Mouse (Mus musculus) MN1 (cell line): ENCODE measurements around the gene Man1c1.

Experiments used
- DNase-seq: peaks from one replicate; pipeline ENCODE4 v3.0.0-alpha.2; 2016; ENCODE audit warnings: low spot score

The Man1c1 gene

GRCm38 (mm10) chr4:134674970-134675369 is 29.1 kb downstream of the Man1c1 start:
- DNase-seq: no peak

DNA sequence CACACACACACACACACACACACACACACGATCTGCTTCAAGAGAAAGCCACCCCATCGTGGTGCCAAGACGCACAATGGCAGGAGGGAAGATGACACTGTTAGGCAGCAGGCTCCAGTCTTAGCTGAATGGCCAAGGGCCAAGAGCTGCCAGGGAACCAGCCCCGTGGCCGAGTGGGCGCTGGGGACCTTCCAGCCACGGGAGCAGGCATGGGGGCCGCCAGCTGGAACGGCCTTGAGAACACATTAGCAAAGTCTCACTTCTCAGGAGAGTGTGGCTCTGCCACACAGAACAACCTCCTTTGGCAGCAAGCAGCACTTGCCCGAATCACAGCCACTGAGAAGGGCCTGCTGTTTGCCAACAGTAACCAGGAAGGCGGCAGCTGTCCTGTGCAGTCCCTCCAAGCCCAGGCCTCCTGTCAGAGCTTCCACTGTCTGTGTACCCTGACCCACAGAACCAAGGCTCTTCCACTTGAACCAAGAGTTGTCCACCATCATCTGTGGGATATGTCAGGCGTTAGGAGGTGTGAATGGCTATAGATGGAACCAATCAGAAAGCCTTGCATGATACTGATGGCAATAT is 30.1 kb downstream of the Man1c1 start:
- DNase-seq: no peak

GRCm38 (mm10) chr4:134673151-134673550 is 30.9 kb downstream of the Man1c1 start:
- no peak for DNase-seq

- DNase-seq: no peak
These were observed 31.8 kb downstream of the Man1c1 start for GRCm38 (mm10) chr4:134672326-134672725.

DNA sequence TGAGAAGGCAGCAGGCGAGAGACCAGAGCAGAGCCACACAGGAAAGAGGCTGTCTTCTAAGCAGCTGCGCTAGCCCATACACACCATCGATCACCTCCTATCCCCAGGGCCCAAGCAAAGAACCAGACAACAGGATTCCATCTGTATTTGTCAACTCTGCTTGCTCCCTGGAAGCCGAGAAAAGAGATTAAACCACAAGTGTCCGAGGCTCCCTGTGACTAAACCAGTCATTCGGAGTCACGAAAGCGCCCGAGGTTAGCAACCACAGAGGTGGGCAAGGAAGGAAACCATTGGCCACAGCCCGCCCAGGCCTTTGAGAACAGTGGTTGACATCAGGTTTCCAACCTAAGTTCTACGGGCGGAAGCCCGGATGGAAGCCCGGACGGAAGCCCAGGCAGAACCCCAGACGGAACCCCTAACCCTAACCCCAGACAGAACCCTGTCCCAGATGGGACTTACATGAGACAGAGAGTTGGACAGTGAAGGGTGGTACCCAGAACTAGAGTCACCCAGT is 32.4 kb downstream of the Man1c1 start:
- DNase-seq: no peak

- peak; percentile 43 for DNase-seq
These were observed 34.2 kb downstream of the Man1c1 start for GRCm38 (mm10) chr4:134669742-134670354.

DNA sequence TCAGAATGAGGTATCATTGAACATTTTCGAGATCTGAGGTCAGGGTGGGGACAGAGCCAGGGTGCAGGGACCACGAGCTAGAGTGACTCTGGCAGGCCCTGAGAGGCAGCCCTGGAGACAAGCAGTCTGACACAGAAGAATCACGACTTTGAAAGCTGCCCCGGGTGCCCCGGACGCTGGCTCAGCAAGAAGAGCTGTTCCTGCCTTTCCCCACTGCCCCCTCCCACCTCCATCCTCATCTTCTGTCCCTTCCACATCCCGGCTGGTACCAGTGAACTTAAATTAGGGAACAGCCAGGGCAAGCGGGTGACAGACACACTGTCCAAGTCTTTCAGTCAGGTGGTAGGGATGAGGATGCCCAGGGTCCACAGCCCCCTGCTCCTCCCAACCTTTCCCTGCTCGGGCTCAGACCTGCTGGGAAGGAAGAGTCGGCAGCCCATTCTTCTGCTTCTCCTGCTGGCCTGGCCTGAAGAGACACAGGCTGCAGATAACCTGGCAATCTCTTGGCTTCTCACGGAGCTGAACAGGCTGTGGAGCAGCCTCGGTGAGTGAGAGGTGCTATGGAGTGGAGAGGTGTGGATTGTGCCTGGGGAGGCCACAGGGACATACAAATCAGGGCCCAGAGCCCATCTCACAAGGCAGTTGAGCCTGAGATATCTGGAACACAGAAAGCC is 35.6 kb downstream of the Man1c1 start:
- no peak for DNase-seq

DNA sequence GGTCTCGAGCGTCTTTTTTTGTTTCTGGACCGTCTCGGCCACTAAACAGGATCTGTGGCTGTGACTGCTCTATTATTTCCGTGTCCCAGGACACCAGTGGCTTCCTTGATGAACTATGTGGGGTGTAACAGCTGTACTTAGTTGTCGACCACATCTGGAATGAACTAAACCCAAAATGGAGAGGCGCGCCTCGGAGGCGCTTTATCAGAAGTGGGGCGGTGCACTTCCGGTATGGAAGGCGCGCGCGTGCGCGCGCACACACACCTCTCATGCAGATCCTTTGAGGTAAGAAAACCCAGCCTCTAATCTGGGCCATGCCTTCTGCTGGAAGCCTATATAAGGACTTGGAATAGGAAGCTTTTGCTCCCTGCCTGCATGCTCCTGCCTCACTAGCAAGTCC is 37.7 kb downstream of the Man1c1 start:
- DNase-seq: no peak

DNA sequence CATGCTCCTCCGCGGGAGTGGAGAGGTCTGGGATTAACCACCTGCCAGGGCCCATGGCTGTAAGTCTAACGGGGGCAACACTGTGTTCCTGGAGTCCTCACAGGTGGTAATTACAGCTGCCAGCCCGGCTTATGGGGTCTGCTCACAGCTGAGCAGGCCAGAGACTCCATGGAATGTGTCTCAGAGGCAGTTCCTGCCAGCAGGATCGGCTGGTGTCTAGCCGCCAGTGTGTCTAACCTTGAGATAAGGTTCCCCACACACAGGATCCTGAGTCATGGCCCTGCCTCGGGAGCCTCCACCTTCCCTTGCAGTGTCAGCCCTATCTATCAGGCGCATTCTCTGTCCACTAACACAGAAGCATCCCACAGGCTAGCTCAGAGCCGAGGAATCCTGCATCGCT is 41.0 kb downstream of the Man1c1 start:
- DNase-seq: peak; percentile 62

- no peak for DNase-seq
These were observed 43.4 kb downstream of the Man1c1 start for GRCm38 (mm10) chr4:134660630-134661183.

DNA sequence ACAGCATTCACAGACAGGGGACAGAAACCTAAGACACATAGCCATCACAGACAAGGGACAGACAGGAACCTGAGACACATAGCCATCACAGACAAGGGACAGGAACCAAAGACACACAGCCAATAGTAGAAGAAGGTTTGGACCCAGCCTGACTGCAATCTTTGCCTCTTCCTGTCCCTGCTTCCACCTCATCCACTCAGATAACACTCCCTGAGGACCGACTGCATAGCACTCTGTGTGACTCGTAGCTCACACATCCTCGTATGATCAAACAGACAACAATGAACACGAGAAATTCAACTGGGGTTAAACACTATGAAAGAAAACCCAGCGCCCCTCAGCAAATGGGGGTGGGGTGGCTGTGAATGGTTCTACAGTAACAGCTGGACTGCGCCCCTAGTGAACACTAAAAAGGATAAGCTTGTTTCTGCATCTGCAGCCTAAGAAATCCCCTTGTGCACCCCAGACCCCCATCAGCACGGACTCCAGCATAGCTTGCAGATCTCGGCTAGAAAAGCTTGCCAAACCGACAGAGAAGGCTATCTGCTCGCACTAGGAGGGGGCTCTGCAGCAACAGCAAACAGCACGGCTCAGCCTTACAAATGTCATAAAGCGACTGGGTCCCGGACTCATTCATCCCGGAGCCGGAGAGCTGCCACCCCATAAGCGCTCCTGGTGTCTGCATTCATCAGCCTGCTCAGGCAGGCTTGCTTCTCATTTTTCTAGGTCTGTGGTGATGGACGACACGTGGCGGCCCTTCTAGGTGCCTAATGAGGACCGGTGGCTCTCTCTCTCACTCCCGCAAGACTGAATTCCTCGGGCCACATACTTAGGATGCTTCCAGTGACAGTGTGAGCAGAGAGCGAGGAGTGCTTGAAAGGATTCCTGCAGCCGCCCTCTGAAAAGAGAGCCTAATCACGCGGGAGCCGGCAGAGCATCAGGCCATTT is 44.5 kb downstream of the Man1c1 start:
- no peak for DNase-seq

DNA sequence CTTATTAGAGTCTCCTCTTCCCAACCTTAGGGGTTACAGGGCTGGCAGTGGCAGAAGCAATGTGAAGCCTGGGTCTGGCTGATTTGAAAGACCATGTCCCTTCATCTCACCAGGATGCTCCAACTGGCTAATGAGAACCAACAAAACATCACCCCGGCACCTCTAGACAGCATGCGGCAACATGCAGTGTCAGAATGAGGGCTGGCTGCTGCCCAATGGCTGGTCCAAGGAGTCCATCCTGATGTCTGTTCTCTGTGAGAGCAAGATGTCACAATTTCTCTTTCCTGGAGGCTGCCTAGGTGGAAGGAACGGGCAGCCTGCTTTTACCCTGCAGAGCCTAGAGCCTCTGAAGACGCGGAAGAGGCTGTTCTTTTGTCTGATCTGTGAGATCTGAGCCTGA is 46.6 kb downstream of the Man1c1 start:
- DNase-seq: no peak

GRCm38 (mm10) chr4:134654391-134654790 is 49.7 kb downstream of the Man1c1 start:
- DNase-seq: no peak

DNA sequence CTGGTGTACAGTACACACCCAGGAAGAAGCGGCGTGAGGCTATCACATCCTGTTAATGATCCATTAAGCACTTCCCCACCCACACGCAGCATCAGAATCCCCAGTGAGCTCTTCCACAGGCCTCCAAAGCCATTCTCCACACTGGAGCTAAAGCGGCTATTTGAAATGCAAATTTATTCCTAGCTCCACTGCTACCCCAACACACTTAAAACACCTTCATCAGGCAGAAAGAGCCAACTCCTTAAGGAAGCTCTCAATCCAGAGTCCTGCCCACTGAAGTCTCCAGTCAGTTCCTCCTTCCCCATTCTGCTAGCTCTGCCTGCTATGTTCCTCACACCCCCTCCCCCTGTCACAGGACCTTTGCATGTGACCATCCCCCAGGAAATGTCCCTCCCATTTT is 51.4 kb downstream of the Man1c1 start:
- DNase-seq: no peak

GRCm38 (mm10) chr4:134652151-134652550 is 51.9 kb downstream of the Man1c1 start:
- no peak for DNase-seq

- no peak for DNase-seq
These were observed 52.7 kb downstream of the Man1c1 start for GRCm38 (mm10) chr4:134651358-134651757.

- DNase-seq: no peak
These were observed 58.8 kb downstream of the Man1c1 start for GRCm38 (mm10) chr4:134645042-134645948.

GRCm38 (mm10) chr4:134644410-134644809 is 59.7 kb downstream of the Man1c1 start:
- DNase-seq: no peak

GRCm38 (mm10) chr4:134641711-134642516 is 62.2 kb downstream of the Man1c1 start:
- DNase-seq: no peak

- peak; percentile 93 for DNase-seq
These were observed 64.8 kb downstream of the Man1c1 start for GRCm38 (mm10) chr4:134639325-134639724.
